In genomic region chr12:112329701-112330301, GRCm38 (mm10) we compare ENCODE assay signal across 9 mouse cellular contexts.
DNase-seq lines count a peak whose midpoint lies in the region; ATAC-seq lines count a peak whose summit lies in the region.
"Had no signal": no experiment of that assay in that cellular context is flagged by ENCODE, and none has a peak within 500 bp of the region (broad histone marks: within the 10 kb centered on the region; RNA-seq: fewer than 3 reads in every experiment).

No protein-coding gene starts in this region.

- H3K36me3 ChIP-seq in embryonic facial prominence, embryonic 13.5 days: no peaks in the 10 kb centered on the region
- no peaks in the 10 kb centered on the region for H3K36me3 ChIP-seq in midbrain, embryonic 11.5 days (ENCODE audit: control insufficient read depth, insufficient read depth, low read length)

- intact Hi-C loops in gastrocnemius, postnatal 14 days (cut with DNase I; ENCODE audit: low total_unique reads): no loop called here

- H3K27ac ChIP-seq in brown adipose tissue, adult 24 weeks (replicated peaks; ENCODE audit: low read depth, low read length): peak overlapping the region; percentile 76
- no peak overlapping the region for H3K27ac ChIP-seq in embryonic facial prominence, embryonic 13.5 days
- H3K27ac ChIP-seq in midbrain, embryonic 11.5 days (ENCODE audit: low read depth, low read length): peak overlapping the region; percentile 75
- H3K27ac ChIP-seq: kidney, postnatal 0 days had no signal

- H3K27me3 ChIP-seq in embryonic facial prominence, embryonic 13.5 days: peaks cover 9% of the 10 kb centered on the region
- H3K27me3 ChIP-seq in midbrain, embryonic 11.5 days (ENCODE audit: control insufficient read depth, insufficient read depth, low read length): peaks cover 7% of the 10 kb centered on the region; the same call in 1 of the 2 replicates

- no peak for ATAC-seq in embryonic facial prominence, embryonic 13.5 days (ENCODE audit: insufficient number of reproducible peaks, insufficient read depth, low FRiP score, low TSS enrichment, low read depth)
- peak; percentile 20 for ATAC-seq in midbrain, embryonic 11.5 days (ENCODE audit: low FRiP score)
- no peak for ATAC-seq in activated CD4-positive, CD25-positive, alpha-beta regulatory T cell, adult 4 months

- peak; percentile 69 for DNase-seq in layer of hippocampus, adult 11-12 months (ENCODE audit: low spot score)
- peak; percentile 96 for DNase-seq in midbrain, embryonic 11.5 days (ENCODE audit: low spot score, missing footprints)
- no peak for DNase-seq in gastrocnemius, postnatal 14 days
- no peak for DNase-seq in thymus, postnatal 10 days (ENCODE audit: low spot score in 2 of 2)
- no peak for DNase-seq in spleen, postnatal 36 days (ENCODE audit: low spot score in 2 of 2)

- peaks cover 42% of the 10 kb centered on the region for H3K4me1 ChIP-seq in brown adipose tissue, adult 24 weeks (ENCODE audit: control insufficient read depth, insufficient read depth, insufficient read length, low read length)
- peaks cover 76% of the 10 kb centered on the region for H3K4me1 ChIP-seq in embryonic facial prominence, embryonic 13.5 days
- H3K4me1 ChIP-seq in midbrain, embryonic 11.5 days (ENCODE audit: control insufficient read depth, insufficient read depth, low read length): peaks cover 55% of the 10 kb centered on the region

- H3K9me3 ChIP-seq in embryonic facial prominence, embryonic 13.5 days: no peaks in the 10 kb centered on the region
- no peaks in the 10 kb centered on the region for H3K9me3 ChIP-seq in midbrain, embryonic 11.5 days (ENCODE audit: control insufficient read depth, low read length)

- WGBS in embryonic facial prominence, embryonic 13.5 days: 8% methylated on average over 18 of the region's 18 CpGs
- WGBS in midbrain, embryonic 11.5 days: 16% methylated on average over 18 of the region's 18 CpGs

- 0 out of 2 replicates have a peak overlapping the region, but pooled peaks have one; percentile 27 for H3K9ac ChIP-seq in embryonic facial prominence, embryonic 13.5 days
- H3K9ac ChIP-seq in midbrain, embryonic 11.5 days (ENCODE audit: low read length): peak overlapping the region; percentile 54

- H3K4me3 ChIP-seq in brown adipose tissue, adult 24 weeks (ENCODE audit: insufficient read depth, low read depth, low read length): no peak overlapping the region
- H3K4me3 ChIP-seq in embryonic facial prominence, embryonic 13.5 days: peak overlapping the region; percentile 11; the same call in 1 of the 2 replicates
- peak overlapping the region; percentile 8; the same call in 1 of the 2 replicates for H3K4me3 ChIP-seq in midbrain, embryonic 11.5 days (ENCODE audit: low read depth, low read length)

- H3K4me2 ChIP-seq in embryonic facial prominence, embryonic 13.5 days: peak overlapping the region; percentile 41
- H3K4me2 ChIP-seq in midbrain, embryonic 11.5 days: peak overlapping the region; percentile 34

Comparison
In these comparisons a context has a peak if more than half of its experiments do, and no peak if none do; other contexts are left out.
1. DNase-seq: peak in layer of hippocampus, adult 11-12 months (single experiment) and midbrain, embryonic 11.5 days (single experiment); none in gastrocnemius, postnatal 14 days (single experiment), thymus, postnatal 10 days (0 of 2) and spleen, postnatal 36 days (0 of 2).